22 mouse cellular contexts compared by ENCODE assay signal in the genomic region with DNA sequence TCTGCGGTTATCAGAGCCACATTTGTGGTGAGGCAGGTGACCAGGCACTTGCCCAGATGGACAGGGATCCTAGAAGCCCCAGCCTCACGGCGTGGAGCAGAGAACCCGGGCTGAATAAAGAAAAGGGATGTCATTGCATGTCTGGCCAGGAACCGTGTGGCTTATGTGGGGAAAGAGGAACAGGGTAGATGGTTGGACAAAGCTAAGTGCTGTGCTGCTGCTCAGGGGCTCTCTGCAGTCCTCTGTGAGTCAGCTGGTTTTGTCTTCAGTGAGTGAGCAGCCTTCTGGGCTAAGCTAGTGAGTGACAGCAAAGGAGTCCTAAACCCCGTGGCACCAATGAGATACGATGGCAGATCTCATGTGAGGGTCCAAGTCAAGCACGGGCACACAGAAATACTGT. TPM values are rescaled to one million over a fixed set of nuclear protein-coding genes. Genes with fewer than 3 reads are reported as not detected.
DNase-seq lines count a peak whose midpoint lies in the region; ATAC-seq and TF ChIP-seq lines count a peak whose summit lies in the region.
"Had no signal": no experiment of that assay in that cellular context is flagged by ENCODE, and none has a peak within 500 bp of the region (broad histone marks: within the 10 kb centered on the region; RNA-seq: fewer than 3 reads in every experiment).

No protein-coding gene starts in this region.

- H3K27ac ChIP-seq in cerebellum, adult 2 months (ENCODE audit: insufficient read depth, low read length) = peak overlapping the region; percentile 92
- no peak overlapping the region for H3K27ac ChIP-seq in intestine, embryonic 16.5 days (ENCODE audit: low read length)
- H3K27ac ChIP-seq: embryonic facial prominence, embryonic 13.5 days; forebrain, embryonic 13.5 days; gastrocnemius, adult 2 months; hindbrain, embryonic 13.5 days; hindbrain, postnatal 0 days had no signal

- no peak overlapping the region for H3K4me3 ChIP-seq in cerebellum, adult 2 months (replicated peaks; ENCODE audit: insufficient read depth, low read depth, low read length)
- H3K4me3 ChIP-seq in megakaryocyte, embryonic 14.5 days (replicated peaks) = peak overlapping the region; percentile 67
- no peak overlapping the region for H3K4me3 ChIP-seq in intestine, embryonic 16.5 days (ENCODE audit: low read length)
- H3K4me3 ChIP-seq: embryonic facial prominence, embryonic 13.5 days; forebrain, embryonic 13.5 days; gastrocnemius, adult 2 months; hindbrain, embryonic 13.5 days had no signal

- H3K9ac ChIP-seq in intestine, embryonic 16.5 days (ENCODE audit: low read depth, low read length) = no peak overlapping the region
- H3K9ac ChIP-seq: embryonic facial prominence, embryonic 13.5 days; forebrain, embryonic 13.5 days; hindbrain, embryonic 13.5 days had no signal

- no peak overlapping the region for H3K4me2 ChIP-seq in intestine, embryonic 16.5 days (ENCODE audit: low read depth, low read length)
- H3K4me2 ChIP-seq: embryonic facial prominence, embryonic 13.5 days; forebrain, embryonic 13.5 days; hindbrain, embryonic 13.5 days had no signal

- H3K27me3 ChIP-seq in cerebellum, adult 2 months (ENCODE audit: control insufficient read depth, insufficient read depth, low read length) = no peaks in the 10 kb centered on the region
- peaks cover 83% of the 10 kb centered on the region for H3K27me3 ChIP-seq in megakaryocyte, embryonic 14.5 days (replicated peaks)
- no peaks in the 10 kb centered on the region for H3K27me3 ChIP-seq in intestine, embryonic 16.5 days (replicated peaks; ENCODE audit: control insufficient read depth, insufficient read depth, low read length)
- H3K27me3 ChIP-seq: forebrain, embryonic 13.5 days; hindbrain, embryonic 13.5 days; Patski had no signal

- TF ChIP-seq POLR2A in cerebellum, adult 2 months (IDR thresholded peaks at IDR 0.05; ENCODE audit: borderline replicate concordance, insufficient read depth, low read length) = no peak

- TF ChIP-seq CTCF in cerebellum, adult 2 months (IDR thresholded peaks at IDR 0.05; ENCODE audit: borderline replicate concordance, insufficient read depth, low read depth, low read length) = no peak

- WGBS in cerebellum, adult 2 months = 29% methylated on average over 8 of the region's 8 CpGs
- 87% methylated on average over 8 of the region's 8 CpGs for WGBS in intestine, embryonic 16.5 days

- peak; percentile 91 for ATAC-seq in common myeloid progenitor, adult 5-6 weeks (replicated peaks; ENCODE audit: low read depth, poor library complexity, severe bottlenecking)
- no peak for ATAC-seq in intestine, embryonic 16.5 days
- ATAC-seq: activated CD4-positive, CD25-positive, alpha-beta regulatory T cell, adult 4 months; forebrain, embryonic 13.5 days; hindbrain, postnatal 0 days; Patski had no signal

- H3K4me1 ChIP-seq in cerebellum, adult 2 months (ENCODE audit: control insufficient read depth, insufficient read depth, low read length) = peaks cover 81% of the 10 kb centered on the region
- H3K4me1 ChIP-seq in megakaryocyte, embryonic 14.5 days = peaks cover 41% of the 10 kb centered on the region
- H3K4me1 ChIP-seq in intestine, embryonic 16.5 days (ENCODE audit: control insufficient read depth, insufficient read depth, low read length) = peaks cover 10% of the 10 kb centered on the region

- no peaks in the 10 kb centered on the region for H3K36me3 ChIP-seq in megakaryocyte, embryonic 14.5 days (replicated peaks; ENCODE audit: low read length)
- H3K36me3 ChIP-seq in intestine, embryonic 16.5 days (ENCODE audit: control insufficient read depth, insufficient read depth, low read length) = no peaks in the 10 kb centered on the region
- H3K36me3 ChIP-seq: embryonic facial prominence, embryonic 13.5 days; hindbrain, embryonic 13.5 days had no signal

- H3K9me3 ChIP-seq in megakaryocyte, embryonic 14.5 days = peaks cover 9% of the 10 kb centered on the region
- no peaks in the 10 kb centered on the region for H3K9me3 ChIP-seq in intestine, embryonic 16.5 days (ENCODE audit: control insufficient read depth, low read length)
- H3K9me3 ChIP-seq: embryonic facial prominence, embryonic 13.5 days; forebrain, embryonic 13.5 days; hindbrain, embryonic 13.5 days had no signal

- DNase-seq in cerebellum, adult 2 months = peak in 1 of 2 experiments; percentile 37
- no peak for DNase-seq in cerebellum, adult 9-11 months
- no peak for DNase-seq in kidney, adult 18-20 months
- DNase-seq in adrenal gland, adult 2 months = no peak
- DNase-seq: adrenal gland, postnatal 25 days; cerebellum, adult 8-10 months; gastrocnemius, adult 2 months; gastrocnemius, postnatal 25 days; heart, adult 11 months; heart, postnatal 10 days; heart, postnatal 4 days had no signal

RNA-seq across cellular contexts. Expression of gene 6430548M08Rik, which starts 17.2 kb away (rescaled TPM):
- polyA plus RNA-seq in cerebellum, adult 2 months (2012; rRNA removed) = 175 and 188 TPM in 2 replicates
- 0.68 and 9.3 TPM in 2 replicates for total RNA-seq in common myeloid progenitor, adult 5-6 weeks (2017)
- polyA plus RNA-seq in megakaryocyte, embryonic 14.5 days (2012; ENCODE audit: insufficient read depth, low replicate concordance) = 2.4 and 4.1 TPM in 2 replicates
- total RNA-seq in adrenal gland, adult 2 months (2021) = 100 to 1,000 TPM in 1 of 2 experiments, 10 to 100 TPM in 1; 98.5 to 118 TPM
- 107 and 149 TPM in 2 replicates for polyA plus RNA-seq in adrenal gland, adult 2 months (2012; rRNA removed)
- polyA plus RNA-seq in intestine, embryonic 16.5 days (2015; fragmentation: Nextera tagmentation; extraction: Ambion mirVana) = 4.6 and 5.1 TPM in 2 replicates
- polyA plus RNA-seq: activated CD4-positive, CD25-positive, alpha-beta regulatory T cell, adult 4 months had no signal

RNA-seq across cellular contexts. Expression of gene Zdhhc7, which starts 29.9 kb away (rescaled TPM):
- 34.7 and 39.3 TPM in 2 replicates for polyA plus RNA-seq in cerebellum, adult 2 months (2012; rRNA removed)
- 9.7 and 19.6 TPM in 2 replicates for total RNA-seq in common myeloid progenitor, adult 5-6 weeks (2017)
- polyA plus RNA-seq in megakaryocyte, embryonic 14.5 days (2012; ENCODE audit: insufficient read depth, low replicate concordance) = 29.1 and 34.2 TPM in 2 replicates
- total RNA-seq in adrenal gland, adult 2 months (2021) = 10 to 100 TPM; 41.2 to 55.9 TPM
- polyA plus RNA-seq in adrenal gland, adult 2 months (2012; rRNA removed) = 104 and 124 TPM in 2 replicates
- 40.5 and 44.7 TPM in 2 replicates for polyA plus RNA-seq in intestine, embryonic 16.5 days (2015; fragmentation: Nextera tagmentation; extraction: Ambion mirVana)

RNA-seq across cellular contexts. Expression of gene Fam92b, which starts 46.1 kb away (rescaled TPM):
- polyA plus RNA-seq in cerebellum, adult 2 months (2012; rRNA removed) = 1.8 and 3.3 TPM in 2 replicates
- not detected in 2 replicates for total RNA-seq in common myeloid progenitor, adult 5-6 weeks (2017)
- not detected in 2 replicates for polyA plus RNA-seq in megakaryocyte, embryonic 14.5 days (2012; ENCODE audit: insufficient read depth, low replicate concordance)
- total RNA-seq in adrenal gland, adult 2 months (2021) = 1 to 10 TPM in 1 of 2 experiments, under 1 TPM in 1; 0.61 to 1.4 TPM
- 0.95 and 1.7 TPM in 2 replicates for polyA plus RNA-seq in adrenal gland, adult 2 months (2012; rRNA removed)
- polyA plus RNA-seq in intestine, embryonic 16.5 days (2015; fragmentation: Nextera tagmentation; extraction: Ambion mirVana) = 0.55 and 0.67 TPM in 2 replicates
- total RNA-seq: CH12.LX; gastrocnemius, adult 2 months; gastrocnemius, postnatal 25 days; heart, postnatal 10 days; heart, postnatal 4 days had no signal
- polyA plus RNA-seq: activated CD4-positive, CD25-positive, alpha-beta regulatory T cell, adult 4 months; heart, embryonic 14.5 days had no signal

Comparison
In these comparisons a context has a peak if more than half of its experiments do, and no peak if none do; other contexts are left out.
1. RNA of gene 6430548M08Rik, which starts 17.2 kb away (polyA plus RNA-seq): 175 to 188 TPM in cerebellum, adult 2 months and 107 to 149 TPM in adrenal gland, adult 2 months; 4.6 to 5.1 TPM in intestine, embryonic 16.5 days and 2.4 to 4.1 TPM in megakaryocyte, embryonic 14.5 days; every median in the first group is over 10 times any median in the second.